Mouse (Mus musculus): ENCODE data around the gene Mab21l1.
A peak's percentile ranks its signal among the peaks of the same experiment; 100 is the strongest.

Gene Mab21l1

GRCm38 (mm10) chr3:55785981-55786725 lies 3.8 kb downstream of the Mab21l1 start:
- TF ChIP-seq GATA4 (IDR thresholded peaks at IDR 0.05; ENCODE audit: insufficient replicate concordance, low read length): no peak

GRCm38 (mm10) chr3:55786835-55787486 lies 4.7 kb downstream of the Mab21l1 start:
- TF ChIP-seq GATA4 (IDR thresholded peaks at IDR 0.05; ENCODE audit: insufficient replicate concordance, low read length): no peak

GRCm38 (mm10) chr3:55787487-55788213 lies 5.3 kb downstream of the Mab21l1 start:
- no peak for TF ChIP-seq GATA4 (IDR thresholded peaks at IDR 0.05; ENCODE audit: insufficient replicate concordance, low read length)

- no peak for TF ChIP-seq GATA4 (IDR thresholded peaks at IDR 0.05; ENCODE audit: insufficient replicate concordance, low read length)
Measured at GRCm38 (mm10) chr3:55788214-55788586, 5.9 kb downstream of the Mab21l1 start.

- no peak for TF ChIP-seq GATA4 (IDR thresholded peaks at IDR 0.05; ENCODE audit: insufficient replicate concordance, low read length)
Measured at GRCm38 (mm10) chr3:55788621-55789201, 6.4 kb downstream of the Mab21l1 start.

GRCm38 (mm10) chr3:55789856-55790255 lies 7.5 kb downstream of the Mab21l1 start:
- no peak for TF ChIP-seq GATA4 (IDR thresholded peaks at IDR 0.05; ENCODE audit: insufficient replicate concordance, low read length)

GRCm38 (mm10) chr3:55790609-55791008 lies 8.3 kb downstream of the Mab21l1 start:
- no peak for TF ChIP-seq GATA4 (IDR thresholded peaks at IDR 0.05; ENCODE audit: insufficient replicate concordance, low read length)

GRCm38 (mm10) chr3:55792251-55792650 lies 9.9 kb downstream of the Mab21l1 start:
- TF ChIP-seq GATA4 (IDR thresholded peaks at IDR 0.05; ENCODE audit: insufficient replicate concordance, low read length): no peak

- peak; percentile 57; the same call in 1 of the 2 replicates for TF ChIP-seq GATA4 (IDR thresholded peaks at IDR 0.05; ENCODE audit: insufficient replicate concordance, low read length)
Measured at GRCm38 (mm10) chr3:55793842-55794575, 11.7 kb downstream of the Mab21l1 start.

- TF ChIP-seq GATA4 (IDR thresholded peaks at IDR 0.05; ENCODE audit: insufficient replicate concordance, low read length): no peak
Measured at GRCm38 (mm10) chr3:55794768-55795167, 12.5 kb downstream of the Mab21l1 start.

GRCm38 (mm10) chr3:55814993-55815625 lies 32.8 kb downstream of the Mab21l1 start:
- TF ChIP-seq GATA4 (IDR thresholded peaks at IDR 0.05; ENCODE audit: insufficient replicate concordance, low read length): no peak

- TF ChIP-seq GATA4 (IDR thresholded peaks at IDR 0.05; ENCODE audit: insufficient replicate concordance, low read length): no peak
Measured at GRCm38 (mm10) chr3:55816096-55816495, 33.8 kb downstream of the Mab21l1 start.

- no peak for TF ChIP-seq GATA4 (IDR thresholded peaks at IDR 0.05; ENCODE audit: insufficient replicate concordance, low read length)
Measured at GRCm38 (mm10) chr3:55816638-55817375, 34.5 kb downstream of the Mab21l1 start.

- no peak for TF ChIP-seq GATA4 (IDR thresholded peaks at IDR 0.05; ENCODE audit: insufficient replicate concordance, low read length)
Measured at GRCm38 (mm10) chr3:55818082-55818481, 35.8 kb downstream of the Mab21l1 start.
